Mouse (Mus musculus): ENCODE results near the gene Inpp4b.

The Inpp4b gene

DNA sequence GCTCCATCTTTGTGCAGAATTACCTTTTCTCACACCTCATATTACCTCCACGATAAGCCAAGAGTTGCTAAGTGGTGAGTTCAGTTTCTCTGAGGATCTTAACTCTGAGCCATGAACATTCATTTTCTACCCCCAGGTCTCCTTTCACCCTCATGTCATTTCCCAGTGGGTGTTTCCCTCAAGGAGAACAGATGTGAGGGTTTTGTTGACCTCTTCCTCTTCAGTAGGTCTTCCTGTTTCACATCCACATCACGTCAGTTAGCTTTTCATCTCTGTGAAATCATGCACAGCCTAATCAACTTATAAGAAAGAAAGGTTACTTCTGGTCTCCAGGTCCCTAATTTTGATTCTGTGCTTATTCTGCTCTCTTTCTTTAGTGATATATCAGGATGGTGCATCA, 124.4 kb downstream of the Inpp4b start:
- CTCF ChIA-PET = no interaction called here

DNA sequence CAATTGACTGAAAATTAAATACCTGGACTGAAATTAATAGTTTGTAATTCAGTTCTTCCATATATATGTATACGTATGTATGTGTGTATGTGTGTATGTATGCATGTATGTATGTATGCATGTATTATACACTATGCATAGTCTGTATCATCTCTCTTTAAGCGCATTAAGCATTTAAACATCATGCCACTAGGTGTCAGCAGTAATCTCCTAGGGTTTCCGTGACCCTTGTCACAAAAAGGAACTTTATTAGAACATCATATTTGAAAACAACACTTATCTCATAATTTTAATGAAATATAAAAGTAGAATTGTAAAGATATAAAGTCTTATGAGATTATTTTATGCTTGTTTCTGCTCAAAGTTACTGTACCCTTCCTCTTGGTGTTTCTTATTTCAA, 136.3 kb downstream of the Inpp4b start:
- CTCF ChIA-PET = interaction anchor here (0.8 kb wide), 1 partner anchor 329 kb away, joined by 5 read pairs; no protein-coding TSS in a partner anchor

DNA sequence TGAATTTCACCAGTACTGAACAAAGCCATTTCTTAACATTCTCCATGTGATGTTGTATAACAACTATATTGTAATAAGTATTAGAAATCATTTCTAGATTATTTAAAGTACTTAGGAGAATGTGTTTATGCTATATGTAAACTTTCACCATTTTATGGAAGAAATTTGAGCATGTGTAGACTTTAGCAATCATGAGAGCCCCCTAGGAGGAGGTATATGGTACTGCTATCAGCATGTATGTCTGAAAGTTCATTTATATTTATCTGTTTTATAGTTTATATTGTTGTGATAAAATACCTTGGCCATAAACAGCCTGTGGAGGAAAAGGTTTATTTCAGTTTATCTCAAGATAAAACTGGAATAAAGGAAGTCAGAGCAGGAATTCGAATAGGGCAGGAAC, 141.5 kb downstream of the Inpp4b start:
- CTCF ChIA-PET = no interaction called here

DNA sequence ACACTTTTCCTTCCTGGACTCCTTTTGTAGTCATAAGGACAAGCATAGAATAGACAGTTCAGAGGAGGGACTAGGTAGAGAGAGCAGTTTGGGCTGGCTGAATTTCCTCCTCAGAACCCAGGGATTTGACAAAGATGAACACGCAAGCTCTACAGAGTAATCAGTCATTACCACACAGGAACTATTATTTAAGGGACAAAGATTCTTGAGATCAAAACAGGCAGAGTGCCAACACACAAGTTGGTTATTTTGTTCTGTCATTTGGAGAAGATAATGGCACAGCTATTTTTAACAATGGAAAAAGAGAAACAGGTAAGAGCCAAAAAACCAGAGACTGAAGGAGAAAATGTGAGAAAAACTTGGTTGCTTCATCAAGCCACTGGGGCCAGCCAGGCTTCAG, 143.3 kb downstream of the Inpp4b start:
- CTCF ChIA-PET = no interaction called here

DNA sequence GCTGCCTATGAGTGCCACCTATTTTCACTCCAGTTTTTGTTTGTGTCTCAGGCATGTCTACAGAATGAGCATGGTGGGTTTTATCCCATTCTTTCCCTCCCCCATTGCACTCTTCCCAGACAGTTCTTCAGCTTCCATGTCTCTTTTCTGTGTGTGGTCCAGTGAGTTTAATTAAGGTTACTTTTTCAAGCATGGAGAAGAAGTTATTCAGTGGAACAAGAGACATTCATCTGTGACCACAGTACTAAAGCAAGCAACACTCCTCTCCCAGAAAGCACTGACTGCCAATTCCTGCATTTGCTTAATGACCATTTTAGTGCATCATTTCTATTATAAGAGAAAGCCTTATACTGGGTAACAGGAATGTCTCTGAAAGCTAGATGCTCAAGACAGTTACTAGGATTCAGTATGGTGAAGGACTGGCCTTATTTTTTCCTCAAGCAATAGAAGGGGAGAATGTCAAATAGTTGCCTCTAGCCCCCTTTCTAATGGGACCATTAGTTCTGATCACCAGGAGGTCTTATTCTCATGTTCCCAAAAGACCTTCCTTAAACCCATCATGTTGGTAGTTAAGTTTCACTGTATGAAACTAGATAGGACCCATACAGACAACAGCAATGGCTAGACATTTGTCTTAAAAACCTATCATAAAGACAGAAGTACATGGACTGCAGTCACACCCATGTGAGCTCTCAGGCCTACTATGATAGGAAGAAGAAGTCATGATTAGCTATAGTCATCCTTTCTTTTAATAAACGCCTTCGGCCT, 147.7 kb downstream of the Inpp4b start:
- CTCF ChIA-PET = interaction anchor here (0.6 kb wide), 1 partner anchor 410 kb away, joined by 3 read pairs; no protein-coding TSS in a partner anchor

DNA sequence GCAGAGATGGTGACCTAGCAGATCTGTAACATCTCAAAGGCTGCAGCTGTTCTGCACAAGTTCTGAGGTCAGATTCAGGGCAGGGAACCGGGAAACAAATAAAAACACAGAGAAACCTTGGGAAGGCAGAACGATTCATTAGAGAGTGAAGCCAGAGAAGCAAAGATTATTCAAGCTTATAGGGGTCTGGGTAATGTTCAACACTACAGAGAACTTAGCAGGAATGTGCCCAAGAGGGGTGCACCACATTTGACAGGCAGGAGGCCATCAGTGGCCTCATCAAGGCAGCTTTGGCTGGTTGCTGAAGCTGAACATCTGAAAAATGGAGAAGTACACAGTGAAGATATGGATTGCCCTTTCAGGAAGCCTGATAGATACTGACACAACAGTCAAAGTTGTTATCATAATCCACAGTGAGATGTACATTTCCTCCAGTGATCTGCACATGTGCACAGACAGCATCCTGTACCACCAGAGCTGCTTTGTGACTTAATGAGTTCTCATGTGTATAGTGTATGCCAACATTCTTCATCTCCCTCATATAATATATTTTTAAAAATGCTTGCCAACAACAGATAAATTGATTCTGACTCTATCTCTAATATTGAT, 148.8 kb downstream of the Inpp4b start:
- CTCF ChIA-PET = interaction anchor here (0.8 kb wide), 1 partner anchor 19 kb away, joined by 3 read pairs; no protein-coding TSS in a partner anchor

DNA sequence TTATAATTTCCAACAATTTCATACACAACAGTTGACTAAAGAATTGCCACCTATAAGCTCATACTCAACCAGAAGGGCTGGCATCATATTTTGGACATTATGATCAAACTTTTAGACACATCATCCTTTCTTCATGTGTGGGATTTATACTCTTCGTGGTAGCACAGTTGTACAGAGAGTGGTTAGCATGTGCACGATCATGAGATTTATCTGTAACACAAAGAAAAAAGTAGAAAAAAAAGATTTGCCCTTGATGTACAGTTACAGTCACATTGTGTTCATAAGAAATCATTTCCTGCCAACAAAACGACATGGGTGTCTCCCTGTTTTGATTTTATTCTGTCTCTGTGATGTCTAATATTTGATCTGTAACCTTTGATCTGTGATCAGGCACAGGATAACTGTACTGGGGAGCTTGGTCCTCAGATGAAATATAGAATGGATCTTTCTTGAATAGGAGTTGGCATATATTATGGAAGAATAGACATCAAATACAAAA, 149.4 kb downstream of the Inpp4b start:
- CTCF ChIA-PET = no interaction called here

DNA sequence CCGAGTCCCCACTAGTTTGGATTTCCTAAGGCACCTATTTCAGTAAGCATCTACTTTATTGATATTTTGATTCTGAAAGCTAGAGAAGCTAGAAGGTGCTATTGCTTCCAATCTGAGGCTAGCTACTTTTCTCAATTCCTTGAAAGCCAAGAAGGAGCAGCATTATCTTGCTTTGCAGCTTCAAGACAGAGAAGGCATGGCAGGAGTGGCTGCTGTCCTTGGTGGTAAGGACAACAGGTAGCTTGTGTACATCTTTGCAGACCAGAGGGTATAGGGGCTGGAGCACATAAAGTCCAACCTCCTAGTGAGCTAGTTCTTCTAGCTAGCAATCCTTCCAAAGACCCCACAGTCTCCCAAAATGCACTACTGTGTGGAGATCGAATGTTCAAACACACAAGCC, 152.5 kb downstream of the Inpp4b start:
- CTCF ChIA-PET = no interaction called here

DNA sequence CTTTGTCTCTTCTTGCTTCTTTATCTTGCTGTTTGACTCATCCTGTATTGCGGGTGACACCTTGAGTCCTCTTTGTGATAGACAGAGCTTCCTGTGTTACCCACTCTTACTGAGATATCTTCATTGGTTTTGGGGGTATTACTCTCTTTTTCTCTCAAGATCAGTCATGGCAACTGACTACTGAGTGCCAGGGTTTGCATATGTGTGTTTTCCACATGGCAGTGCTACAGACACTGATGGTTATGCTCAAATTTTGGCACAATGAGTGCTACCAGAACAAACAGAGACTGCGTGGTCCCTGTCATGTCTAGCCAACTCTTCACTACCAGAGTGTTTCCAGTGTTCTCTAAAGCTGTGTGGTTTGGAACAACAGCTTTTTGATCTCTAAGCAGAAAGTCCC, 155.3 kb downstream of the Inpp4b start:
- CTCF ChIA-PET = no interaction called here

DNA sequence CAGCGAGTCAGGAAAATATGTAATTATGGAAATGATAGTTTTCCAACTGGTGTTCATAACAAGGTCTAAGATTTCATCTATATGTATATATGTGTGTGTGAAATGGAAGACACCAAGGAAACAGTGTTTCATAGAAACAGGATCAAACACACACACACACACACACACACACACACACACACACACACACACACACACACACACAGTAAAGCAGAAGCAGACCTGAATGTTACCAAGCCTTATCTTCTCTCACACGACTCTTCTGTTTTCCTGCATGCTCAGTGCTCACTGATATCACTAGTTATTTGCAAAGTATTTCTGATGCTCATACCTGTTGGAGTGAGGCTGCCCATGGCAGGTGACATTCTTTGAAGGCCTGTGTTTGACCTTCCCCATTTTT, 159.9 kb downstream of the Inpp4b start:
- CTCF ChIA-PET = no interaction called here

DNA sequence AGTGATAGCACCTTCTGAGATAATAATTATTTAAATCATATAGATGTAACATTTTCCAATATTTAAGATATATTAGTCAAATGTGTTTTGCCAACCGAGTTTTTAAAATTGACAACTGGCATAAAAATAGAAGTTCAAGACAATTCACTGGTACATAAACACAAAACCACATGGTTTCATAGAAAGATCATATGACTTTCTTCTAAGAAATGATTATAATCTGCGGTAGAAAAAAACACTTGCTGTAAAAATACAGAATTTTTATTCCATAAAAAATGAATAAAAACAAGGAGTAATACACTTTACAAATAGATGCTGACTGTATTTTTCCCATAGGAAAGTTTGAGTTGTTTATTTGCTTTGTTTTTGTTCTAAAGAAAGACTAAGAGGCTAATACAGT, 160.6 kb downstream of the Inpp4b start:
- CTCF ChIA-PET = no interaction called here

DNA sequence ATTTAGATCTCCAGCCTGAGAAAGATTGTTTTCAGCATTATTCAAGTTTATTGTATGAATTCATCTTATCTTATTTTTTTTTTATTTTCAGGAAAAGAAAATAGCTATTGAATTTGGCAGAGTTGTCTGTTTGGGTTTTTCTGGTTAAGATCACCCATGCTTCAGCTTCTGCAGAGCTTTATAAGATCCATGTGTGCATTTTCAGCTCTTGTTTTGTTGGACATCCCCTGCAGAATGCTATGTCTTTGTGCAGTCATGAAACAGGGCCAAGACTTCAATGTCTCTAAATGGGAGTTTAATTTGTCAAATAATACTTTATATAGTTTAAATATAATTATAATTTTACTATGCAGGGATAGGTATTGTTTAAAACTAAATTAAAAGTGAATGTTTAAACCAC, 170.5 kb downstream of the Inpp4b start:
- CTCF ChIA-PET = no interaction called here

DNA sequence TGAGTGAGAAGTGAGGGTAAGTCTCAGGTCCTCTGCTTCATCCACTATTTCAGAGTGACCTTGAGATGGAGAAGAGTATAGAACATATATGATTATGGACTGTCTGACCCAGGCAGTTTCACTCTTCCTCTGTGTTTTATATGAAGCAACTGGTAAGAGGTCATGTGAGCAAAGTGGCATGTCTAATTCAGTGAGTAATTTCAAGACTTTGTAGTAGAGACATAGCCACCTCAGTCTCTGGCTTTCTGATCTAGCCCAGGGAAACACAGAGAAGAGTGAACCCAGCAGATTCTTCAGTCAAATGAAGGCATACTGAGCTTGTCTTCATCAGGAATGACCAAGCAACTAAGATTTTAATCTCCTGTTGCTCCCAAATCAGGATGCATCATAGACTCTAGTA, 172.1 kb downstream of the Inpp4b start:
- CTCF ChIA-PET = no interaction called here

DNA sequence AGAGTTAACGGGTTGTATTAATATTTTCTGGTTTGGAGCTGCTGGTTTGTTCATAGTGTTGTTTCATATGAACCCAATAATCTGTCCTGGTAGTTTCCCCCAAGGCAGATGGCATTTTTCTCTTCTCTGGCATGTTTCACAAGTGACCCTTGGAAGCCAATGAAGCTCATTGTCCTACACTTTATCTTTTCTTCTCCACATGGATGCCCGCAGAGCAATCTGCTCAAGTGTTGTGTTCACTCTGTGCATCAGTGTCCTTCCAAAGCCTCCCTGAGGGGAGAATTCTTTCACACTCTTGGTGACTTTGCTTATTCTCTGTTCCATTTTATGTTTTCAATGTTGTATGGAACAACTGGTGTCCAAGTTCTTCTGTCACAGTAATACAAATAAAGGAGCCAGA, 179.7 kb downstream of the Inpp4b start:
- CTCF ChIA-PET = interaction anchor here (0.6 kb wide), 1 partner anchor 13 kb away, joined by 3 read pairs; no protein-coding TSS in a partner anchor

DNA sequence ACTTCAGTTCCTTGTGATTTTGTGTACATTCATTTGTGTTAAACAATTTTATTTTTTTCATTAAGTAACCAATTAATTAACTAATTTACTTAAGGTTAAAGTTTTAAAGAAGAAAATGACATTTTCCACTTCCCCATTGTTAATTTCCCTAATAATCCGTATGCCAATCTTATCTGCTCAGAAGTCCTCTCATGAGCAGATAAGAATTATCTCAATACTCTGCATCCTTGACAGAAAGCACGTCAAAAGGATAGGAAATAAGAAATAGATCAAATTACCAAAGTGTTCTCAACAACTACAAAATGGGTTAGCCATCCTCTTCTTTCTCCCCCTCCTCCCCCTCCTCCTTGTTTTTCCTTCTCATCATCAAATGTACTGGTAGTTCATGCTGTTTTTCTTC, 182.2 kb downstream of the Inpp4b start:
- CTCF ChIA-PET = no interaction called here

DNA sequence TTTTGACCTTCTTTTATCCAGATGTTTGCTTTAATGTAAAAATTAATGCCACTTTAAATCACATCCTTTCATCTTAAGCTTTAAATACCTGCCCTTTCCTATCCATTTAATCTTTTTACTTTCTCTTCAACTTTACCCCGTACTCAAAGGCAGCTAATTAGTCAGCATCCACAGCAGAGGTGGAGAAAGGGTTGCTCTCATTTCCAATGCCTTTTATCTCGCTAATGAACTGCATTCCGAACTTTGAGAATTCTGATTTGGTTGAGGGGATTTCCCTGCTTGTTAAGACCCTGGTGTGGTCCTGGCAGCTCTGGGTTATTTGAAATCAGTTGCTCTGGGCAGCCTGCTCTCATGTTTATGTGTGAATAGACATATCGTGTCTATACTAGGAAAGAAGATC, 185.3 kb downstream of the Inpp4b start:
- CTCF ChIA-PET = no interaction called here

DNA sequence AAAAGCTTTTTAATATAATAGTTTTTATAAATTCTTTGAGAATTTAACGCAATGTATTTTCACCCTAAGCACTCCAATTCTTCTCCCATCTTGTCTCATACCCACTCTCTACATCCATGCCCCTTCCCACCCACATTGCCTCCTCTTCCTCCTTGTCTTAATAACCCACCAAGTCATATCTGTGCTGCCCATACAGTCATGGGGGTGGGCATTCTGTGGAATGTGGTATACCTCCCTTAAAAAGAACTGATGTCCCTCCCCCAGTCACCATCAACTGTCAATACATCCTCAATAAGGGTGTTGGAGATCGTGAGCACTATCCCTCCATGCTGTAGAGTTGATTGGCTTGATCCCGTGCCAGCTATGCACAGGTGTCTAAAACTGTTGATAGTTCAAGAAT, 196.0 kb downstream of the Inpp4b start:
- CTCF ChIA-PET = no interaction called here

DNA sequence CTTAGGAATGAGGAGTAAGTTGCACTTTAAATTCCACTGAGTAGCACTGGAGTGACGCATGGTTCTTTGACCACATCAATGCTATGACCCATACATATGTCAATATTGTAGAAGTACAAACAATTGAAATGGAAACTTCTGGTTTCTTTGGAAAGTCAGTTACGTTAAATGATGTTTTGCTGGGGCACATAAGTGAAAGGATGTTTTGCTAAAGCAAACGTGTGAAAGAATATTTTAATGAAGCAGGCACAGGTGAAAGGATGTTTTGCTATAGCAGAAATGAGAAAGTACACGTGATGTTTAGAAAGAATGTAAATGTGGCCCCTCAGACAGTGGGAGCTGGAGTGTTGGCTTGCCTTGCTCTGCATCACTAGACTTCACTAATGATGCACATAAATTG, 216.2 kb downstream of the Inpp4b start:
- CTCF ChIA-PET = no interaction called here

DNA sequence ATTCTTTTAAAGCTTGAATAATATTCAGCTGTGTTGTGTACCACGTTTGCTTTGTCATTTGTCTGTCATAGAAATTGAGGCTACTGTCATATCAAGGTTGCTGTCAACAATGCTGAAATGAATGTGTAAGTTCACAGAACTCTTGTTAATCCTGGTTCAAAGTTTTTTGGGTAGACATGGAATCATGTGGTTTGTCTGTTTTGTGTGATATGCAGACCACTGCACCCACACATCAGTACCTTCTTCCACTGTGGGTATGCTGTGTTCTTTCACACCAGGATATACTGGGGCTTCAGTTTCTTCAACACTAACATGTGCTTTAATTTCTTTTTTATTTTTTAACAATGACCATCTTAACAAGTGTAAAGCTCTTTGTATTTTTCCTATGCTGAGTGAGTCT, 220.0 kb downstream of the Inpp4b start:
- CTCF ChIA-PET = no interaction called here

DNA sequence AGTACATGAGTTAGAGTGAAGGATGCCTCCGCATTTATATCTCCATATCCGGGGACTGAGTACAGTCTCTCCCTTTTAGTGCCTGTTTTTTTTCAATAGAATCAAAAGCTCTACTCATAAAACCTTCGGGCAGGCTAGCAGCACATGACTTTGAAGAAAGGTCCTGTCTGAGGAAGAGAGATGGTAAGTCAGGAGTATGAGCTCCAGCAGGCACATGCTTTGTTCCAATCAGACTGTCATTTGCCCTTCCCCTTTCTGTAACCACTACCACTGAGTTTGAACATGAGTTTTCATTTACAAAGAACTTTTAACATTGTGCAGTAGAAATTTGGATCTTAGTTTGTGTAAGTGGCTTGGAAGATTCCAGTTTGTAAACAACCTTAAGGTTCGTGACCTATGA, 223.1 kb downstream of the Inpp4b start:
- CTCF ChIA-PET = no interaction called here

DNA sequence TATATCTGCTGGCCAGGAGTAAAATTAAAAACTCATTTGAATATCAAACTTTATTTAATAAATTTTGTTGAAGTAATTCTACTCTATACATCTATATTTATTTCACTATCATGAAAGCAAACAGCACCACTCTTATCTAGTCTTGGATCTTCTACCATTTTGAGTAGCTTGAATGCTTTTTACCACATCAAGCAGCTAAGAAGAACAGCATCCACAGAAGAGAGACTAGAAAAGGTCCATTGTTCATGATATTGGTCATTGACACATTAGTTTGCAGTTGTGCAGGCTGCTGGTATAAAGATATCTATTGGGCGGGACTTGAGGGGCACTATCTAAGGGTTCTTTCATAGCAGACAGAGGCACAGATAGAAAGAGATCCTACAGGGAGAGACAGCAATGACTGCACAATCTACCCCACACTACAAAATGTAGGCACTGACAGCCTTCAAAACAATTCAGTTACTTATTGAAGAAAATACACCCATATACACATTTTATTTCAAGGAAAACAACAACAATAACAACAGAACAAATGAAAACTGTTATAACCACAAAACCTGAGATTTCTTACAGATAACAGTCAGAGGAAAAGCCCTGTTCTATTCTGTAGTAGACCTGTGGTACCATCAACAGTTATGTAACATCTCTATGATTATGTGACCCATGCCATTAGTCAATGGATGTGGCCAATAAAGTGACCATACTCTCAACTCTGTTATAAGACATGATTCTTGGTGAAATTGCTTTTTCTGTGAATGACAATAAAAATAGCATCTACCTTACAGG, 230.2 kb downstream of the Inpp4b start:
- CTCF ChIA-PET = interaction anchor here (0.7 kb wide), 1 partner anchor 250 kb away, joined by 3 read pairs; no protein-coding TSS in a partner anchor

DNA sequence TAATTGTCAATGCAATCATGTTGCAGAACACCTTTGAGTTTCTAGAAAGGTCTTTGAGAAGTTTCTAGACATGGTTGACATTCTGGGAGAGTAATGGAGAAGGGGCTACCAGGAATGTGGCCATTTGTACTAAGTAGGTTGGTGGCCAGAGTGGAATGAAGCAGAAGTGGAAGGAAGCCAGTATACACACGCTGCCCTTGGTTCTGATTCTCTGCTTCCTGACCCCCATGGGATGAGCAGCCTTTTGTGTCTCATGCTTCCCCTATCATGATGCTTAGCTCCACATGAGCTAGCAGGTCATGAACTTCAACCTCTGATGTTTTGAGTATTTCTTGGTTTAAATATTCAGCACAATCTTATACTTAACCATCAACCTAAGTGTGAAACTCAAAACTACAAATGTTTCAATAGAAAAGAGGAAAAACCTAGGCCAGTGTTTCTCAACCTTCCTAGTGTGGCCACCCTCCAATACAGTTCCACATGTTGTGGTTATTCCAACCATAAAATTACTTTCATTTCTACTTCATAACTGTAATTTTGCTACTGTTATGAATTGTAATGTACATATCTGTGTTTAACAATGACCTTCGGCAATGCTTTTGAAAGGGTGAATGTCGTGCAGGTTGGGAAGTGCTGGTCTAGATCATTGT, 233.0 kb downstream of the Inpp4b start:
- CTCF ChIA-PET = no interaction called here
